Mouse (Mus musculus): Measurements from ENCODE around the gene Fgfr2.

- TF ChIP-seq CTCF (IDR thresholded peaks at IDR 0.05; ENCODE audit: extremely low read depth, insufficient read length, insufficient replicate concordance, low read depth, low read length) (no peak), POLR2A (IDR thresholded peaks at IDR 0.05; ENCODE audit: low read depth, low read length) (no peak)
Measured at GRCm38 (mm10) chr7:130950482-130950881, 2172.7 kb downstream of the Fgfr2 start.

All from small intestine, adult 2 months (tissue).